Mouse (Mus musculus): ENCODE measurements around the gene Thoc3.

- TF ChIP-seq CTCF (IDR thresholded peaks at IDR 0.05; ENCODE audit: control insufficient read depth, insufficient read depth, insufficient read length): no peak
- no peak for TF ChIP-seq MAX (IDR thresholded peaks at IDR 0.05)
- TF ChIP-seq CEBPB (IDR thresholded peaks at IDR 0.05; ENCODE audit: low read depth): no peak
These were observed 37.3 kb upstream of the Thoc3 start for GRCm38 (mm10) chr13:54505920-54506319.

Data from C2C12 (cell line).